Comparison of ENCODE assay signal across 25 mouse cellular contexts in genomic region chr17:90638970-90639524, GRCm38 (mm10).
DNase-seq lines count a peak whose midpoint lies in the region; ATAC-seq lines count a peak whose summit lies in the region.
"Had no signal": no experiment of that assay in that cellular context is flagged by ENCODE, and none has a peak within 500 bp of the region (broad histone marks: within the 10 kb centered on the region; RNA-seq: fewer than 3 reads in every experiment).

No protein-coding gene starts in this region.

- no peaks in the 10 kb centered on the region for H3K4me1 ChIP-seq in hindbrain, embryonic 16.5 days (ENCODE audit: control insufficient read depth, insufficient read depth, low read depth, low read length)
- H3K4me1 ChIP-seq in hindbrain, embryonic 10.5 days (replicated peaks) = no peaks in the 10 kb centered on the region
- no peaks in the 10 kb centered on the region for H3K4me1 ChIP-seq in forebrain, embryonic 14.5 days (ENCODE audit: control insufficient read depth, insufficient read depth, low read length)
- H3K4me1 ChIP-seq: heart, embryonic 13.5 days; hindbrain, embryonic 12.5 days; liver, embryonic 12.5 days had no signal

- WGBS in hindbrain, embryonic 16.5 days = 74% methylated on average over 2 of the region's 2 CpGs
- 86% methylated on average over 2 of the region's 2 CpGs for WGBS in hindbrain, embryonic 10.5 days
- WGBS in forebrain, embryonic 14.5 days = 63% methylated on average over 2 of the region's 2 CpGs

- H3K27me3 ChIP-seq in hindbrain, embryonic 16.5 days (replicated peaks; ENCODE audit: control insufficient read depth, insufficient read depth, low read length) = no peaks in the 10 kb centered on the region
- H3K27me3 ChIP-seq in hindbrain, embryonic 10.5 days (ENCODE audit: insufficient read depth, poor library complexity, severe bottlenecking) = no peaks in the 10 kb centered on the region
- H3K27me3 ChIP-seq in forebrain, embryonic 14.5 days (replicated peaks; ENCODE audit: control insufficient read depth, insufficient read depth, low read length) = no peaks in the 10 kb centered on the region
- H3K27me3 ChIP-seq: heart, embryonic 13.5 days; hindbrain, embryonic 12.5 days; liver, embryonic 12.5 days had no signal

- ATAC-seq in hindbrain, embryonic 16.5 days = no peak
- ATAC-seq in forebrain, embryonic 14.5 days = peak; percentile 80
- no peak for ATAC-seq in inflammation-experienced regulatory T-cells, adult 6 months
- ATAC-seq: CD4-positive, CD25-positive, alpha-beta regulatory T cell, adult 4 months; liver, embryonic 12.5 days; liver, postnatal 0 days; midbrain, embryonic 16.5 days had no signal

- H3K27ac ChIP-seq in hindbrain, embryonic 16.5 days (ENCODE audit: low read depth, low read length) = 0 out of 2 replicates have a peak overlapping the region, but pooled peaks have one; percentile 16
- no peak overlapping the region for H3K27ac ChIP-seq in hindbrain, embryonic 10.5 days
- H3K27ac ChIP-seq in forebrain, embryonic 14.5 days (ENCODE audit: low read depth, low read length) = no peak overlapping the region
- H3K27ac ChIP-seq: heart, embryonic 13.5 days; hindbrain, embryonic 12.5 days; liver, embryonic 12.5 days; stomach, postnatal 0 days had no signal

- no peaks in the 10 kb centered on the region for H3K9me3 ChIP-seq in hindbrain, embryonic 16.5 days (ENCODE audit: control insufficient read depth, low read length)
- no peaks in the 10 kb centered on the region for H3K9me3 ChIP-seq in hindbrain, embryonic 10.5 days
- no peaks in the 10 kb centered on the region for H3K9me3 ChIP-seq in forebrain, embryonic 14.5 days (replicated peaks; ENCODE audit: control insufficient read depth, low read length)
- H3K9me3 ChIP-seq: heart, embryonic 13.5 days; hindbrain, embryonic 12.5 days; liver, embryonic 12.5 days had no signal

- H3K36me3 ChIP-seq in hindbrain, embryonic 16.5 days (ENCODE audit: control insufficient read depth, insufficient read depth, low read length) = no peaks in the 10 kb centered on the region
- H3K36me3 ChIP-seq in hindbrain, embryonic 10.5 days = no peaks in the 10 kb centered on the region
- no peaks in the 10 kb centered on the region for H3K36me3 ChIP-seq in forebrain, embryonic 14.5 days (ENCODE audit: control insufficient read depth, insufficient read depth, low read length)
- H3K36me3 ChIP-seq: heart, embryonic 13.5 days; hindbrain, embryonic 12.5 days; liver, embryonic 12.5 days had no signal

- no peak overlapping the region for H3K9ac ChIP-seq in hindbrain, embryonic 16.5 days (ENCODE audit: low read depth, low read length)
- no peak overlapping the region for H3K9ac ChIP-seq in forebrain, embryonic 14.5 days (ENCODE audit: low read length)
- H3K9ac ChIP-seq: heart, embryonic 13.5 days; hindbrain, embryonic 12.5 days; liver, embryonic 12.5 days; liver, postnatal 0 days had no signal

- H3K4me3 ChIP-seq in hindbrain, embryonic 16.5 days (ENCODE audit: low read length) = no peak overlapping the region
- no peak overlapping the region for H3K4me3 ChIP-seq in hindbrain, embryonic 10.5 days
- H3K4me3 ChIP-seq in forebrain, embryonic 14.5 days (ENCODE audit: low read depth, low read length) = no peak overlapping the region
- H3K4me3 ChIP-seq: heart, embryonic 13.5 days; hindbrain, embryonic 12.5 days; liver, embryonic 12.5 days had no signal

- no peak overlapping the region for H3K4me2 ChIP-seq in hindbrain, embryonic 16.5 days (ENCODE audit: low read length)
- H3K4me2 ChIP-seq in forebrain, embryonic 14.5 days (ENCODE audit: low read length) = no peak overlapping the region
- H3K4me2 ChIP-seq: heart, embryonic 13.5 days; hindbrain, embryonic 12.5 days; liver, embryonic 12.5 days; midbrain, embryonic 11.5 days had no signal

- no peak for DNase-seq in hindbrain, embryonic 10.5 days (ENCODE audit: low spot score)
- peak; percentile 85 for DNase-seq in brain, adult 2 months (ENCODE audit: low read depth, low spot score)
- peak; percentile 58 for DNase-seq in forebrain, embryonic 14.5 days (ENCODE audit: low spot score)
- peak; percentile 58 for DNase-seq in layer of hippocampus, adult 9-11 months
- no peak for DNase-seq in urinary bladder, adult 2 months (ENCODE audit: low spot score)
- DNase-seq: adrenal gland, postnatal 25 days; cerebellum, adult 2 months; cerebellum, postnatal 14 days; gastrocnemius, postnatal 10 days; heart, postnatal 10 days; kidney, adult 11 months; kidney, postnatal 14 days; left cerebral cortex, postnatal 4 days; liver, postnatal 0 days; lung, postnatal 36 days; right cerebral cortex, adult 18-20 months had no signal

Comparison
In these comparisons a context has a peak if more than half of its experiments do, and no peak if none do; other contexts are left out.
1. DNase-seq: peak in brain, adult 2 months (single experiment), forebrain, embryonic 14.5 days (single experiment) and layer of hippocampus, adult 9-11 months (single experiment); none in hindbrain, embryonic 10.5 days (single experiment) and urinary bladder, adult 2 months (single experiment).